Mouse (Mus musculus) limb, embryonic 12.5 days (tissue): ENCODE measurements at regions not wholly inside any gene's neighbourhood (a gene's known extent, or its start where the extent isn't known, plus 50 kb on each side); places are given as distances from the start of the nearest gene placed in this dataset.

Experiments used
- ATAC-seq: fragments of 200-750 bp; cut with Nextera tagmentation; 2 replicates; pipeline ENCODE4 v1.8.0; 2017; ENCODE audit warnings: low read depth, moderate TSS enrichment; ENCODE audit not compliant: insufficient number of reproducible peaks, insufficient read depth, low FRiP score, low TSS enrichment
- H3K27ac ChIP-seq: fragments of 300-500 bp; sonication (generic); 2 replicates; pipeline ENCODE4 v1.5.1; 2016; ENCODE audit warnings: mild to moderate bottlenecking, moderate library complexity
- H3K27me3 ChIP-seq: fragments of 300-500 bp; sonication (generic); 2 replicates; pipeline ENCODE4 v1.6.1; 2016; ENCODE audit warnings: mild to moderate bottlenecking, moderate library complexity
- H3K36me3 ChIP-seq: fragments of 300-500 bp; sonication (generic); 2 replicates; pipeline ENCODE4 v1.6.1; 2016; ENCODE audit warnings: mild to moderate bottlenecking, moderate library complexity
- H3K4me1 ChIP-seq: fragments of 300-500 bp; sonication (generic); replicated peaks from 2 replicates; pipeline ENCODE4 v1.6.1; 2016
- H3K4me2 ChIP-seq: fragments of 300-500 bp; sonication (generic); 2 replicates; pipeline ENCODE4 v1.6.1; 2016; ENCODE audit warnings: mild to moderate bottlenecking, moderate library complexity
- H3K4me3 ChIP-seq: fragments of 300-500 bp; sonication (generic); replicated peaks from 2 replicates; pipeline ENCODE4 v1.5.1; 2016; ENCODE audit warnings: mild to moderate bottlenecking
- H3K9ac ChIP-seq: fragments of 300-500 bp; sonication (generic); replicated peaks from 2 replicates; pipeline ENCODE4 v1.6.1; 2016; ENCODE audit warnings: mild to moderate bottlenecking, moderate library complexity
- H3K9me3 ChIP-seq: fragments of 300-500 bp; sonication (generic); 2 replicates; pipeline ENCODE4 v1.6.1; 2016; ENCODE audit warnings: mild to moderate bottlenecking, moderate library complexity
- WGBS: fragments of 180-500 bp; shearing (Covaris S2); methylation state at CpG from one replicate; pipeline ENCODE4 v1.1.7; 2016; 5-methylcytosine and 5-hydroxymethylcytosine counted together

GRCm38 (mm10) chr11:20929426-20929825, 98.6 kb upstream of the Lgalsl start:
- Histone ChIP-seq H3K9ac (no peak overlapping the region), H3K36me3 (no peaks in the 10 kb centered on the region), H3K27me3 (no peaks in the 10 kb centered on the region), H3K27ac (no peak overlapping the region), H3K4me1 (no peaks in the 10 kb centered on the region), H3K4me3 (no peak overlapping the region), H3K9me3 (no peaks in the 10 kb centered on the region), H3K4me2 (no peak overlapping the region)
- ATAC-seq, result no peak
- WGBS, result 96% methylated on average over 1 of the region's 1 CpGs

GRCm38 (mm10) chr11:20930045-20930444, 99.2 kb upstream of the Lgalsl start:
- H3K4me3 ChIP-seq, result no peak overlapping the region
- WGBS, result 57% methylated on average over 2 of the region's 2 CpGs
- no peak for ATAC-seq

GRCm38 (mm10) chr11:20930573-20930972, 99.7 kb upstream of the Lgalsl start:
- no peak for ATAC-seq
- 93% methylated on average over 5 of the region's 5 CpGs for WGBS
- H3K27ac ChIP-seq, result no peak overlapping the region
- peaks cover 5% of the 10 kb centered on the region; the same call in 1 of the 2 replicates for H3K4me1 ChIP-seq
- no peaks in the 10 kb centered on the region for H3K27me3 ChIP-seq
- no peak overlapping the region for H3K4me2 ChIP-seq
- H3K36me3 ChIP-seq, result no peaks in the 10 kb centered on the region
- no peaks in the 10 kb centered on the region for H3K9me3 ChIP-seq
- no peak overlapping the region for H3K4me3 ChIP-seq
- H3K9ac ChIP-seq, result no peak overlapping the region

More at GRCm38 (mm10) chr11:20930045-20930444, 99.2 kb upstream of the Lgalsl start:
- no peaks in the 10 kb centered on the region for H3K36me3 ChIP-seq
- no peak overlapping the region for H3K27ac ChIP-seq
- no peak overlapping the region for H3K9ac ChIP-seq
- H3K4me2 ChIP-seq, result no peak overlapping the region
- H3K9me3 ChIP-seq, result no peaks in the 10 kb centered on the region
- peaks cover 4% of the 10 kb centered on the region; the same call in 1 of the 2 replicates for H3K4me1 ChIP-seq
- H3K27me3 ChIP-seq, result no peaks in the 10 kb centered on the region

- Histone ChIP-seq H3K9ac (no peak overlapping the region), H3K4me3 (no peak overlapping the region), H3K4me2 (no peak overlapping the region), H3K9me3 (no peaks in the 10 kb centered on the region), H3K27ac (no peak overlapping the region), H3K27me3 (no peaks in the 10 kb centered on the region), H3K36me3 (no peaks in the 10 kb centered on the region), H3K4me1 (peaks cover 5% of the 10 kb centered on the region; the same call in 1 of the 2 replicates)
- WGBS, result 38% methylated on average over 2 of the region's 2 CpGs
- no peak for ATAC-seq
Measured at GRCm38 (mm10) chr11:20934191-20935062, 103.6 kb upstream of the Lgalsl start.

GRCm38 (mm10) chr11:20935063-20935370, 104.2 kb upstream of the Lgalsl start:
- Histone ChIP-seq H3K27ac (no peak overlapping the region), H3K4me1 (peaks cover 5% of the 10 kb centered on the region; the same call in 1 of the 2 replicates), H3K27me3 (no peaks in the 10 kb centered on the region), H3K4me2 (no peak overlapping the region), H3K4me3 (no peak overlapping the region), H3K36me3 (no peaks in the 10 kb centered on the region), H3K9ac (no peak overlapping the region), H3K9me3 (no peaks in the 10 kb centered on the region)
- ATAC-seq, result no peak

GRCm38 (mm10) chr11:20935910-20936309, 105.1 kb upstream of the Lgalsl start:
- Histone ChIP-seq H3K27me3 (no peaks in the 10 kb centered on the region), H3K9ac (no peak overlapping the region), H3K4me2 (no peak overlapping the region), H3K27ac (no peak overlapping the region), H3K4me3 (no peak overlapping the region), H3K36me3 (no peaks in the 10 kb centered on the region), H3K9me3 (no peaks in the 10 kb centered on the region), H3K4me1 (peaks cover 5% of the 10 kb centered on the region; the same call in 1 of the 2 replicates)
- ATAC-seq, result no peak
- 95% methylated on average over 2 of the region's 2 CpGs for WGBS

- H3K4me1 ChIP-seq, result peaks cover 5% of the 10 kb centered on the region; the same call in 1 of the 2 replicates
- no peaks in the 10 kb centered on the region for H3K27me3 ChIP-seq
- H3K4me2 ChIP-seq, result no peak overlapping the region
- 87% methylated on average over 1 of the region's 1 CpGs for WGBS
- H3K36me3 ChIP-seq, result no peaks in the 10 kb centered on the region
- H3K4me3 ChIP-seq, result no peak overlapping the region
- H3K9ac ChIP-seq, result no peak overlapping the region
- ATAC-seq, result no peak
- no peaks in the 10 kb centered on the region for H3K9me3 ChIP-seq
- no peak overlapping the region for H3K27ac ChIP-seq
Measured at GRCm38 (mm10) chr11:20936996-20937395, 106.1 kb upstream of the Lgalsl start.

GRCm38 (mm10) chr11:20937942-20938341, 107.1 kb upstream of the Lgalsl start:
- H3K27ac ChIP-seq, result no peak overlapping the region
- no peak overlapping the region for H3K4me2 ChIP-seq
- WGBS, result 90% methylated on average over 4 of the region's 4 CpGs
- no peaks in the 10 kb centered on the region for H3K27me3 ChIP-seq
- H3K4me1 ChIP-seq, result peaks cover 5% of the 10 kb centered on the region; the same call in 1 of the 2 replicates
- no peaks in the 10 kb centered on the region for H3K36me3 ChIP-seq
- no peaks in the 10 kb centered on the region for H3K9me3 ChIP-seq
- no peak overlapping the region for H3K9ac ChIP-seq
- H3K4me3 ChIP-seq, result no peak overlapping the region
- ATAC-seq, result no peak

GRCm38 (mm10) chr11:20939644-20940043, 108.8 kb upstream of the Lgalsl start:
- Histone ChIP-seq H3K27ac (no peak overlapping the region), H3K4me1 (peaks cover 5% of the 10 kb centered on the region; the same call in 1 of the 2 replicates), H3K4me2 (no peak overlapping the region), H3K9me3 (no peaks in the 10 kb centered on the region), H3K9ac (no peak overlapping the region), H3K27me3 (no peaks in the 10 kb centered on the region), H3K36me3 (no peaks in the 10 kb centered on the region), H3K4me3 (no peak overlapping the region)
- 83% methylated on average over 4 of the region's 4 CpGs for WGBS
- no peak for ATAC-seq

GRCm38 (mm10) chr11:20941546-20941945, 110.7 kb upstream of the Lgalsl start:
- Histone ChIP-seq H3K4me1 (no peaks in the 10 kb centered on the region), H3K36me3 (no peaks in the 10 kb centered on the region), H3K9ac (no peak overlapping the region), H3K4me2 (no peak overlapping the region), H3K4me3 (no peak overlapping the region), H3K9me3 (no peaks in the 10 kb centered on the region), H3K27me3 (no peaks in the 10 kb centered on the region), H3K27ac (no peak overlapping the region)
- 67% methylated on average over 4 of the region's 4 CpGs for WGBS
- no peak for ATAC-seq

- 65% methylated on average over 8 of the region's 8 CpGs for WGBS
- H3K27ac ChIP-seq, result no peak overlapping the region
- no peak overlapping the region for H3K4me3 ChIP-seq
- no peaks in the 10 kb centered on the region for H3K36me3 ChIP-seq
- ATAC-seq, result no peak
- H3K27me3 ChIP-seq, result 0 out of 2 replicates have a peak, but pooled peaks cover 8% of the 10 kb centered on the region
- peaks cover 38% of the 10 kb centered on the region for H3K4me1 ChIP-seq
- no peak overlapping the region for H3K4me2 ChIP-seq
- no peaks in the 10 kb centered on the region for H3K9me3 ChIP-seq
- H3K9ac ChIP-seq, result no peak overlapping the region
Measured at GRCm38 (mm10) chr11:20955561-20955960, 124.7 kb upstream of the Lgalsl start.

- H3K36me3 ChIP-seq, result no peaks in the 10 kb centered on the region
- H3K27me3 ChIP-seq, result 0 out of 2 replicates have a peak, but pooled peaks cover 8% of the 10 kb centered on the region
- no peaks in the 10 kb centered on the region for H3K9me3 ChIP-seq
- H3K4me1 ChIP-seq, result peaks cover 44% of the 10 kb centered on the region
- H3K9ac ChIP-seq, result no peak overlapping the region
- H3K27ac ChIP-seq, result 0 out of 2 replicates have a peak overlapping the region, but pooled peaks have one; percentile 4
- no peak overlapping the region for H3K4me2 ChIP-seq
- no peak overlapping the region for H3K4me3 ChIP-seq
- no peak for ATAC-seq
- WGBS, result 50% methylated on average over 2 of the region's 2 CpGs
Measured at GRCm38 (mm10) chr11:20957766-20958165, 126.9 kb upstream of the Lgalsl start.
